Mouse (Mus musculus) cerebellum, postnatal 36 days (tissue): ENCODE results near the gene Cdk17.

ENCODE experiments used
- DNase-seq, 2 experiments: peaks; one replicate each; pipeline ENCODE4 v3.0.0; 2021 to 2022; ENCODE audit warnings: mixed read lengths in 2 of 2

Gene Cdk17

GRCm38 (mm10) chr10:93291352-93291751, 130.7 kb downstream of the Cdk17 start:
- DNase-seq: peak; percentile 69 to 77

DNA sequence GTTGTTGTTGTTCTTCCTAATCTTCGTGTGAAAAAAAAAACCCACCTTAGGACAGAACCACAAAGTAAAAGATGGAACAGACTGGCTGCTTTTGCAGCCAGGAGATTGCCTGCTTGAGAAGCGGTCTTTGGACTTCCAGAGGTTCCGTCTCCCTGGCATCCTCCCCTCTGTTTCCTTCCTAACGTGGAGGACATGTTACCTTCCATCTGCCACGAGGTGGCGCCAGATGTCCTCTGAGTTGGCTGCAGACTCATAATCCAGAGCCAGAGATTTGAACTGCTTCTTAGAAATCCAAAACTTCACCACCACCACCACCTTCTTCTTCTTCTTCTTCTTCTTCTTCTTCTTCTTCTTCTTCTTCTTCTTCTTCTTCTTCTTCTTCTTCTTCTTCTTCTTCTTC, 131.2 kb downstream of the Cdk17 start:
- peak; percentile 85 to 88 for DNase-seq

DNA sequence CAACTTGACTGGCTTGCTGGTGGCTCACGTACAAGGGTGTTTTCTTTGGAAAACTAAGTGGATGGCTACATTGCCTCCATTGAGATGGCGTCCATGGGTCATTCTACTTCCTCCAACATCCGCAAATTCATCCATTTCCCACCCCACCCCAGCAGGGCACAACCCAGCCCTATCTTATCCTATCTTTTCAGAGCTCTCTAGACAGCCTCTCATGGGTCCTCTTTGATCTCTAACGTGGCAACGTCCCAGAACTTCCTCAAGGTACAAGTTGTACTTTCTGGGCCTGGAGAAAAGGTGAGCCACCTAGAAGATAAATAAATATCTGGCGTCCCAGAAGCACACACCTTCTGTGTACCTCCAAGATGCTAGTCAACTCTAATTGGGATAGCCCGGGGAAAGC, 132.9 kb downstream of the Cdk17 start:
- DNase-seq: no peak

DNA sequence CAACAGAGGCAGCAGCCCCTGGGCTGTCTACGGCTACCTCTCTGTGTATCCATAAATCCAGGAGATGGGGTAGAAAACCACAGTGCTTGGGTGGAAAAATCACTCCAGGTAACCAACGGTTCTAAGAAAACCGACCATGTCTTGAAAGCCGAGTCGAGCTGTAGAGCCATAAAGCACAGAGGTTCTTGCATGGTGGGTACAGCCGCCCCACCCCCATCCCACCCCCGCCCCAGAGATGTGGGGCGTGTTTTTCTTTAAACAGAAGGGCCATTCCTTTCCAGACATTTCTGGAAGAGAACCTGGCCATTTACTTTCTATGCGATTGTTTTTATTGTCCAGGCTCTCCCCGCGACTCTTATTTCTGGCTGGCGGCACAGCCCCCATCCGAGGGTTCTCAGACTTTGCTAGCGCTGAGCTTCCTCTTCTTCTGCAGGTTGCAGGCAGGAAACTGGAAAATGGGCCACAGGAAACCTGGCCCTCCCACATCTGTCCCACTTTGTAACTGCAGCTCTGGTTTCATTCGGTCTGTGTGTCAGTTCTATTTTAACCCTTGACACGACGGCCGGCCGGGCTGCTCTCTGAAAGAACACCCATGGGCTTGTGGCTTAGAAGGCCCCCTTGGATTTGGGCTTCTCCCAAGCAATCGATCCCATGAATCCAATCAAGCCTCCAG, 134.0 kb downstream of the Cdk17 start:
- DNase-seq: no peak

DNA sequence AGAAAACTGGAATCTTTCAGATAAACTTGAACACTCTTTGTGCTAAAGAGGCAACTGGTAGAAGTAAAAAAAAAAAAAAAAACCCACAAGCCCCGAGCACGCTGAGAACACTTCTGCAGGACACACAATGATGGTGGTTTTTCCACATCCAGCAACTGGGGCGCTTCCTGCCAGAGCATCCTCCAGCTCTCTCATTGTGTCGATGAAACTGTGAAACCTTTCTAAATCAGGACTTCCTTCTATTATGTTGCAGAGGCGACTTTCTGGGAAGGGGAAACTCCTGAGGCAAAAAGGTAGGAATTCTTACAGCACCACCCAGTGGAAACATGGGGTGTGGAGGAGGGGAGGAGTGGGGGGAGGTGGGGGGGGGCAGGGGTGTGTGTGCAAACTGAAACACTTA, 137.1 kb downstream of the Cdk17 start:
- DNase-seq: no peak

- DNase-seq: no peak
Measured at GRCm38 (mm10) chr10:93298208-93298607, 137.5 kb downstream of the Cdk17 start.

DNA sequence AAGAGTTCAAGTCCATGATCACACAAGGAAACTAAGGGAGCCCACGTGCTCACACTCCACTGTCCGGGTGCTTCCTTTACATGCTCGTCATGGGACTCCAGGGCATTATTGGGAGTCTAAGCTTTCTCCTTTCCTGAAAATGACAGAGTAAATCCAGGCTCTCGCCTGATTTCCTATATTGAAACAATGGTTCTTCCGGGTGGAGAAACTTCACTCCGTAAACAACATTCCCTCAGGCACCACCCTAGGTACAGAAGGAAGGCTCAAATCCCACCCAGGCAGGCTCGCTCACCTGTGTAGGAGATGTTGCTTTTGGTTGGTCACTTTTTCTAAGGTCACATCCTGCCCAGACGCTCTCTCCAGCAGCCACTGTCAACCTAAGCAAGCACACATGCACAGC, 141.2 kb downstream of the Cdk17 start:
- DNase-seq: no peak

DNA sequence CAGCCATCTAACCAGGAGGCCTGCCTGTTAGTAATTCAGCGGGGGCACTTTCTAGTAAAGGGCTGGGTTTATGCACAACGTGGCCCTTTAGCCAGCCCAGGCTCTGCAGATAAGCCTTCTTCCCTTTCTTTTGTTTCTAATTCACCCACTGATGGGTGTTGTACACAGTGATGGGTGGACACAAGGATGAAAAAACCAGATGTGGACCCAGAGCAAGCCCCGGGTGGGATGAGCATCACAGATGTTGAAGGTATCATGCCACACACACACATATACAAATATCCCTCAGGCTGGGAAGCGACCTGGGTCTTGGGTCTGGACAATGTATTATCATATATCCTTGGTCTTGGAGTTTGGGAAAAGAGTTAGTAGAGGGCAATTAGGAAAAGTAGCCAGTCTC, 142.6 kb downstream of the Cdk17 start:
- no peak for DNase-seq

DNA sequence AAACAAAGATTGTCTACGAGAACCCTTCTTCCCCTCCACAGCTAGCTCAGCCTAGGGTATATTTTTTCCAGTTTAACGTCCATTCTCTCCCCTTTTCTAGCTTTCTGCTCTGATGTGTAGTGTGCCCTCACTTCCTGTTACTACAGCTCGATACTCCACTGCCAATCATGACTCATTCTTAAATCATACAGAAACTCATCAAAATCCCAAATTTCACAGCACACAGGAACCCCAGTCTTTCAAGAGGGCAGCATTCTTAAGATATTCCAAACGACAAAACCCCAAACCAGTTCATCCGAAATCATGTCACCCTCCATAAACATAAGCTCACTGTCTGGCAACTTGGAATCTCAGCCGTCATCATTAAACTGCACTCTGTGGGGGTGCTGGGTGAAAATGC, 145.3 kb downstream of the Cdk17 start:
- no peak for DNase-seq

- no peak for DNase-seq
Measured at GRCm38 (mm10) chr10:93306367-93306766, 145.7 kb downstream of the Cdk17 start.

DNA sequence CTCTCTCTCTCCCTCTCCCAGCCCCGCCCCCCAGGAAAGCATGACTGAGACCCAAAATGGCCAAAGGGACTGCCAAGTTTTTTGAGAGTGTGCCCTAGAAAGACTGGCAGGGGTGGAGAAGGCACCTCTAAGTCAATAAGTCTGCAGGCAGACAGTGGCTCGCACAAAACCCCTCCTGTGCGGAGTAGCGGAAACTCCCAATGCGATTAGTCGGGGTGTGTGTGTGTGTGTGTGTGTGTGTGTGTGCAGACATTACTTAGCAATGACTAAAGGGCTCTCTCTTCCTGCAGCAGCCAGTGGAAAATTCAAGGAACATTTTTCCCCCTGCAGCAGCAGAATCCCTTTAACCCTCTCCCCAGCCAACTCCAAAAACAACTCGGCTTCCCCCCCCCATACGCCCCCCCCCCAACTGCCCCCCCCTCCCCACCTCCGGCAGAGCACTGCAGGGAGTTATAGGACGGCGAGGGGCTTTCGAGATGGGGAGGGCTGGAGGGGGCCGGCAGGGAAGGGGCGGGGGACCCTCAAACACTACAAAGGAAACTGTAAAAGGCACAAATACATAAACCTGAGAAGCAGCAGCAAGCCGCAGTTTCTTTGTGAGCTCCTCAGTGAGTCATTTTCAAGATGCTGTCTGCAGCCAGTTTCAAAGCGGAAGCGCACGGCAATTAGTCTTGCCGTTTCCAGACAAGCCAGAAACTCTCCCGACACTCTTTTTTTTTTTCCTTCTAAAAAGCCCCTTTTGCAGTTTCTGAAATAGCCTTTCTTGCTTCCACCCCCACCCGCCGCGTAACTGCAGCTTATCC, 148.7 kb downstream of the Cdk17 start:
- DNase-seq: no peak

GRCm38 (mm10) chr10:93309934-93310621, 149.4 kb downstream of the Cdk17 start:
- DNase-seq: peak; percentile 17 to 18

- DNase-seq: peak in 1 of 2 experiments; percentile 15
Measured at GRCm38 (mm10) chr10:93310721-93311411, 150.2 kb downstream of the Cdk17 start, which contains the start of gene Elk3. Elk3 (minus strand) TSS chr10:93311135.

DNA sequence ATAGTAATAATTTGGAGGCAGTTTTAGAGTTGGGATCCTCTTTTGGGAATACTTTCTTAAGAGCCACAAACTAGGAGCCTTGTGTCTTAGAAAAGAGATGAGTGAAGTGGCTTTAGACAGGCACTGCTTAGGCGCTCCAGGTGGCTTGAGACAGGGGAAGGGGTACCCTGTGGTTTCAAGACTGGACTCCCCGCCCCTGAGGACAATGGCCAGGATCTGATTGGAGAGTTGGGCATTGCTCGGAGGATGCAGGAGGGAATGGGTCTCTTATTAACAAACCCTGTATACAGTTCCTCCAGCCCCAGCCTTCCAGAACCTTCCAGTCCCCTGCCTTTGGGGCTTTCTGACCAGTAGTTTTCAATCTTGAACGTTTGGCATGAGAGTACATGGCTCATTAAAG, 150.9 kb downstream of the Cdk17 start:
- no peak for DNase-seq
